Mouse (Mus musculus) kidney, adult 2 months (tissue): ENCODE results near the gene Efr3b.

Source experiments
- CTCF ChIP-seq: fragments of 200-500 bp; conservative IDR thresholded peaks from 2 replicates; pipeline ENCODE4 v1.5.1; 2011; ENCODE audit warnings: low read depth, mild to moderate bottlenecking, control low read depth, low read length, moderate library complexity, mixed read lengths; ENCODE audit not compliant: insufficient read depth, insufficient read length
- POLR2A ChIP-seq: fragments of 200-500 bp; IDR thresholded peaks from one replicate; pipeline ENCODE4 v1.6.1; 2011; ENCODE audit warnings: low read depth, low read length, control low read depth

DNA sequence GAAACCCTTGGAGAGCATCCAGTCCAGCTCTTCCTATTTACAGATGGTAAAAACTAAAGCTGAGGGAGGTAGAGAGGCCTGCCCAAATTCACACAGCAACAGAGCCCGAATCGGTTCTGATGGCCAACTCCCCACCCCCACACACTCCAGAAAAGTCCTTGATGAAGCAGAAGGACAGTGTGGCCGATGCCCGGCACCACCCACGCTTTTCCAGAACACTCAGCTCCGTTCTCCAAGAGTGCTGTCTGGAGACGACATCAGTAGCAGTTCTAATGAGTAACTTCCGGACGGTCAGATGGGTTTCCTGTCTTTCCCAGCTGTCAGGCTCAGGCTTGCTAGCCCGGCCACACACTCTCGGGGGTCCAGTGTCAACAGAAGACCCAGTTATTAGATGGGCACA lies 10.2 kb downstream of the Efr3b start:
- TF ChIP-seq CTCF (no peak), POLR2A (no peak)
